Mouse (Mus musculus): ENCODE measurements around the gene Eprs.
"Not testable (repeated sequence)": the region's sequence is repeated elsewhere in the genome, so short reads cannot be mapped to it uniquely, and the experiment has no call there.

The Eprs gene

GRCm38 (mm10) chr1:185362677-185363520, at the start of gene Eprs:
Gene Eprs, plus strand, starts transcription at chr1:185363044.
- peak; percentile 99 for DNase-seq (ENCODE audit: low read depth, low spot score)

GRCm38 (mm10) chr1:185314546-185314945, 48.3 kb upstream of the Eprs start:
- DNase-seq (ENCODE audit: low read depth, low spot score) = no peak

- no peak for DNase-seq (ENCODE audit: low read depth, low spot score)
Observed at GRCm38 (mm10) chr1:185315846-185316568, 46.8 kb upstream of the Eprs start.

GRCm38 (mm10) chr1:185327754-185328345, 35.0 kb upstream of the Eprs start:
- DNase-seq (ENCODE audit: low read depth, low spot score) = not testable (repeated sequence)

GRCm38 (mm10) chr1:185328721-185329610, 33.9 kb upstream of the Eprs start, which contains the start of gene Iars2:
Gene Iars2, minus strand, starts transcription at chr1:185329396.
- DNase-seq (ENCODE audit: low read depth, low spot score) = peak; percentile 73

- DNase-seq (ENCODE audit: low read depth, low spot score) = no peak
Observed at GRCm38 (mm10) chr1:185329851-185330250, 33.0 kb upstream of the Eprs start.

- DNase-seq (ENCODE audit: low read depth, low spot score) = no peak
Observed at GRCm38 (mm10) chr1:185331364-185331763, 31.5 kb upstream of the Eprs start.

- DNase-seq (ENCODE audit: low read depth, low spot score) = peak; percentile 93
Observed at GRCm38 (mm10) chr1:185331983-185332430, 30.8 kb upstream of the Eprs start, which contains the start of gene Bpnt1. Gene Bpnt1, plus strand, starts transcription at chr1:185332149.

- DNase-seq (ENCODE audit: low read depth, low spot score) = no peak
Observed at GRCm38 (mm10) chr1:185333651-185334050, 29.2 kb upstream of the Eprs start.

- DNase-seq (ENCODE audit: low read depth, low spot score) = no peak
Observed at GRCm38 (mm10) chr1:185334136-185334535, 28.7 kb upstream of the Eprs start.

- DNase-seq (ENCODE audit: low read depth, low spot score) = no peak
Observed at GRCm38 (mm10) chr1:185335231-185335765, 27.5 kb upstream of the Eprs start.

GRCm38 (mm10) chr1:185336535-185336934, 26.3 kb upstream of the Eprs start:
- no peak for DNase-seq (ENCODE audit: low read depth, low spot score)

GRCm38 (mm10) chr1:185342441-185342840, 20.4 kb upstream of the Eprs start:
- no peak for DNase-seq (ENCODE audit: low read depth, low spot score)

GRCm38 (mm10) chr1:185343422-185343821, 19.4 kb upstream of the Eprs start:
- no peak for DNase-seq (ENCODE audit: low read depth, low spot score)

- DNase-seq (ENCODE audit: low read depth, low spot score) = no peak
Observed at GRCm38 (mm10) chr1:185346188-185346587, 16.7 kb upstream of the Eprs start.

GRCm38 (mm10) chr1:185349741-185350140, 13.1 kb upstream of the Eprs start:
- DNase-seq (ENCODE audit: low read depth, low spot score) = no peak

- DNase-seq (ENCODE audit: low read depth, low spot score) = no peak
Observed at GRCm38 (mm10) chr1:185350611-185351010, 12.2 kb upstream of the Eprs start.

- no peak for DNase-seq (ENCODE audit: low read depth, low spot score)
Observed at GRCm38 (mm10) chr1:185352151-185352550, 10.7 kb upstream of the Eprs start.

- DNase-seq (ENCODE audit: low read depth, low spot score) = no peak
Observed at GRCm38 (mm10) chr1:185353351-185353750, 9.5 kb upstream of the Eprs start.

GRCm38 (mm10) chr1:185354731-185355130, 8.1 kb upstream of the Eprs start:
- peak; percentile 62 for DNase-seq (ENCODE audit: low read depth, low spot score)

GRCm38 (mm10) chr1:185356246-185356645, 6.6 kb upstream of the Eprs start:
- no peak for DNase-seq (ENCODE audit: low read depth, low spot score)
